Mouse (Mus musculus): Measurements from ENCODE around the gene Tbpl2.

- TF ChIP-seq ZC3H11A (IDR thresholded peaks at IDR 0.05; ENCODE audit: low read depth, low read length), result no peak
- TF ChIP-seq ELF1 (IDR thresholded peaks at IDR 0.05; ENCODE audit: low read depth, low read length), result no peak
- no peak for TF ChIP-seq CTCF (IDR thresholded peaks at IDR 0.05 in 2 of 3, conservative IDR thresholded peaks at IDR 0.05 in 1 of 3; ENCODE audit: control insufficient read depth in 1 of 3, insufficient read depth in 1 of 3, low read depth in 2 of 3, low read length in 3 of 3, poor library complexity in 1 of 3, severe bottlenecking in 1 of 3)
- TF ChIP-seq TBP (IDR thresholded peaks at IDR 0.05; ENCODE audit: low read depth, low read length), result no peak
- no peak for TF ChIP-seq POLR2A (IDR thresholded peaks at IDR 0.05; ENCODE audit: control insufficient read depth in 1 of 2, insufficient read depth in 1 of 2, low read depth in 1 of 2, low read length in 2 of 2, poor library complexity in 1 of 2)
- TF ChIP-seq TAL1 (IDR thresholded peaks at IDR 0.05; ENCODE audit: low read length), result no peak
- TF ChIP-seq GABPA (IDR thresholded peaks at IDR 0.05; ENCODE audit: low read depth, low read length), result no peak
- no peak for TF ChIP-seq SIN3A (IDR thresholded peaks at IDR 0.05; ENCODE audit: low read length)
- no peak for TF ChIP-seq ZMIZ1 (IDR thresholded peaks at IDR 0.05; ENCODE audit: low read depth, low read length)
- no peak for TF ChIP-seq EP300 (IDR thresholded peaks at IDR 0.05; ENCODE audit: low read depth in 1 of 2, low read length in 2 of 2)
Measured at GRCm38 (mm10) chr2:24103619-24104289, 7.4 kb upstream of the Tbpl2 start.
